Mouse (Mus musculus) liver, embryonic 14.5 days (tissue): ENCODE data around the gene Tmem9. TPM values are rescaled to one million over a fixed set of nuclear protein-coding genes. Genes with fewer than 3 reads are reported as not detected.

Experiments
- ATAC-seq: fragments of 200-750 bp; cut with Nextera tagmentation; 2 replicates; pipeline ENCODE4 v1.8.0; 2017; ENCODE audit warnings: moderate number of reproducible peaks, mild to moderate bottlenecking, moderate library complexity; ENCODE audit not compliant: insufficient read depth
- DNase-seq, 3 experiments: peaks; one replicate each; pipeline ENCODE4 v3.0.0-alpha.2; 2012 to 2013; ENCODE audit warnings: low read depth in 3 of 3, low spot score in 3 of 3
- H3K27ac ChIP-seq: fragments of 300-500 bp; sonication (generic); 2 replicates; pipeline ENCODE4 v1.5.1; 2014; ENCODE audit warnings: moderate library complexity, mild to moderate bottlenecking, control low read depth, inconsistent platforms
- H3K27me3 ChIP-seq: fragments of 300-500 bp; sonication (generic); 2 replicates; pipeline ENCODE4 v1.6.1; 2014; ENCODE audit warnings: mild to moderate bottlenecking, low read length, moderate library complexity; ENCODE audit not compliant: control insufficient read depth, insufficient read depth
- H3K36me3 ChIP-seq: fragments of 300-500 bp; sonication (generic); replicated peaks from 2 replicates; pipeline ENCODE4 v1.6.1; 2014; ENCODE audit warnings: low read depth; ENCODE audit not compliant: control insufficient read depth, insufficient read depth
- H3K4me1 ChIP-seq, 2 experiments: fragments of 200-500 bp in 1 of 2; fragments of 300-500 bp in 1 of 2; sonication (generic) in 1 of 2; replicated peaks; 2 replicates each; pipeline ENCODE4 v1.6.1; 2012 to 2014; ENCODE audit warnings: antibody characterized with exemption in 1 of 2, inconsistent platforms in 1 of 2, low read length in 1 of 2; ENCODE audit not compliant: control insufficient read depth in 2 of 2, insufficient read depth in 2 of 2
- H3K4me2 ChIP-seq: fragments of 300-500 bp; sonication (generic); 2 replicates; pipeline ENCODE4 v1.6.1; 2014; ENCODE audit warnings: low read depth, mild to moderate bottlenecking, control low read depth, moderate library complexity
- H3K4me3 ChIP-seq, 2 experiments: fragments of 200-500 bp in 1 of 2; fragments of 300-500 bp in 1 of 2; sonication (generic) in 1 of 2; 2 replicates each; pipeline ENCODE4 v1.5.1; 2012 to 2014; ENCODE audit warnings: low read depth in 2 of 2, low read length in 2 of 2, mild to moderate bottlenecking in 2 of 2, control low read depth in 1 of 2, inconsistent platforms in 1 of 2, moderate library complexity in 1 of 2; ENCODE audit not compliant: insufficient read depth in 1 of 2
- H3K9ac ChIP-seq: fragments of 300-500 bp; sonication (generic); replicated peaks from 2 replicates; pipeline ENCODE4 v1.6.1; 2014; ENCODE audit warnings: mild to moderate bottlenecking, control low read depth, moderate library complexity
- H3K9me3 ChIP-seq: fragments of 300-500 bp; sonication (generic); 2 replicates; pipeline ENCODE4 v1.6.1; 2016; ENCODE audit warnings: low read length, mixed read lengths; ENCODE audit not compliant: control insufficient read depth
- CTCF ChIP-seq: IDR thresholded peaks from 2 replicates; pipeline ENCODE4 v1.5.1; 2016; ENCODE audit warnings: antibody characterized with exemption, low read depth, control low read depth
- EP300 ChIP-seq: IDR thresholded peaks from 2 replicates; pipeline ENCODE4 v1.6.1; 2016; ENCODE audit warnings: antibody characterized with exemption, low read depth
- WGBS: fragments of 180-500 bp; shearing (Covaris S2); extraction: QIAGEN DNeasy Blood & Tissue Kit; methylation state at CpG from one replicate; pipeline ENCODE4 v1.1.7; 2014; ENCODE audit not compliant: insufficient replicate concordance; 5-methylcytosine and 5-hydroxymethylcytosine counted together
- polyA plus RNA-seq, 2 experiments: library from polyadenylated mRNA; depleted of rRNA in 1 of 2; stranded (reverse) in 1 of 2; unstranded in 1 of 2; fragments of >200 nt; fragmentation: Nextera tagmentation in 1 of 2; extraction: Ambion mirVana in 1 of 2; gene quantifications; 2 replicates each; pipeline versions ENCODE4 v1.2.1 to v1.2.3; 2012 to 2014

Tmem9 gene
- polyA plus RNA-seq, 2 experiments, result 44.2 to 44.4 TPM

DNA sequence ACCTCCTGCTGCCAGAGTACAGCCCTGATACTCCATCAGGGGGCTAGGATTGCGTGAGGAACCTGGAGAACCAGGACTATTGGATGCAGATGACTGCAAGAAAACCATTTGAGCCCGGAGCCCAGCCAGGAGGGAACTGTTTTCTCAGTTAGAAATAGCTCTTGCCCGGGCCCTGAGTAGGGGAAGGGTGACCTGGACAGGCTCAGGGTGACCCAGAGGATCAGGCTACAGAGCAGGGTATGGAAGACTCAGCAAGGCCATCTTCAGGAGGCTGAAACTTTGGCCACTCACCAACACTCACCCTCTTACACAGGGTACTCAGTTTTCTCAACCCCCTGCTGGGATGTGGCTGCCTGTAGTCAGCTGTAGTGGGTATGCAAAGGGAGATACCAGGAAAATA is 59.6 kb downstream of the Tmem9 start:
- H3K4me3 ChIP-seq, result no peak overlapping the region
- no peak overlapping the region for H3K4me2 ChIP-seq
- H3K27ac ChIP-seq, result no peak overlapping the region
- ATAC-seq, result no peak
- TF ChIP-seq CTCF, result no peak
- TF ChIP-seq EP300, result no peak
- H3K27me3 ChIP-seq, result no peaks in the 10 kb centered on the region; the same call in 1 of the 2 replicates
- DNase-seq, result no peak
- WGBS, result 44% methylated on average over 3 of the region's 3 CpGs
- no peaks in the 10 kb centered on the region for H3K36me3 ChIP-seq
- no peak overlapping the region for H3K9ac ChIP-seq
- no peaks in the 10 kb centered on the region for H3K4me1 ChIP-seq
- H3K9me3 ChIP-seq, result no peaks in the 10 kb centered on the region

DNA sequence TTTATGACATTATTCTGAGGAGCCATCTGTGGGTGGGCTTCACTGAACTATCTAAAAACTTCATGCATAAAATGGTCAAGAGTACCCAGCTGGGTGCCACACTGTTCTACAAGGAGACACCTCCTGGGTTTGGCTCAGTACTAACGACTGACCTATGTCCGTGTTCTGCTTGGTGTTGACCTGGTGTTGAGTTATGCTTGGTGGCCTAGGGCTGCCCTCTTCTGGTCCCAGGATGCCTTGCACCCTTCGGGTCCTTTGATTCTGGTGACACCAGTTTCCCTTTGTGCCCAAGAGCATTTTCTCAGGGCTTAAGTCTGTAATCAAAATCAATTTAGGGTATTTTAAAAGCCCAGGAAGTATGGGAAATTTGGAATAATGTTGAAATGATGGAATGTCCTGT is 68.1 kb downstream of the Tmem9 start:
- no peak for ATAC-seq
- Histone ChIP-seq H3K9me3 (no peaks in the 10 kb centered on the region), H3K4me1 (no peaks in the 10 kb centered on the region), H3K36me3 (no peaks in the 10 kb centered on the region), H3K4me3 (no peak overlapping the region), H3K4me2 (no peak overlapping the region), H3K27me3 (no peaks in the 10 kb centered on the region; the same call in 1 of the 2 replicates), H3K9ac (no peak overlapping the region), H3K27ac (no peak overlapping the region)
- 4% methylated on average over 3 of the region's 3 CpGs for WGBS
- no peak for DNase-seq
- no peak for TF ChIP-seq EP300
- TF ChIP-seq CTCF, result peak; percentile 86

DNA sequence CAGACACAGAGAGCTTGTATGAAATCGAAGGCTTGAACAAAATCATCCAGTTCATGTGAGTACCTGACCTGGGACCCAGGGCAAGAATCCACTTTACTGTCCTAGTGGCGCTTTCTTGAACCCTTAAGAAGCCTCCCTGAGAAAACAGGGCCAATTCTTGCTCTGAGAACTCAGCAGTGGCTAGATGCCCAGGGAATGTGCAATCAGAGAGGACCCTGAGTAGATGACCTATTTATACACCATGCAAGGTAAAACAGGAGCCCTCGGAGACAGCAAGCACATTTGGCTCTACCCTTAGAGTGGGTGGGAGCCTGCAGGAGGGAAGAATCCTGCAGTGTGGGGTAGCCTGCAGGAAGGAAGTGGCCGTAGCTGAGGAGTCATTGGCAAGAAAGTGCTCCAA is 69.7 kb downstream of the Tmem9 start:
- TF ChIP-seq CTCF (no peak), EP300 (no peak)
- no peak for DNase-seq

DNA sequence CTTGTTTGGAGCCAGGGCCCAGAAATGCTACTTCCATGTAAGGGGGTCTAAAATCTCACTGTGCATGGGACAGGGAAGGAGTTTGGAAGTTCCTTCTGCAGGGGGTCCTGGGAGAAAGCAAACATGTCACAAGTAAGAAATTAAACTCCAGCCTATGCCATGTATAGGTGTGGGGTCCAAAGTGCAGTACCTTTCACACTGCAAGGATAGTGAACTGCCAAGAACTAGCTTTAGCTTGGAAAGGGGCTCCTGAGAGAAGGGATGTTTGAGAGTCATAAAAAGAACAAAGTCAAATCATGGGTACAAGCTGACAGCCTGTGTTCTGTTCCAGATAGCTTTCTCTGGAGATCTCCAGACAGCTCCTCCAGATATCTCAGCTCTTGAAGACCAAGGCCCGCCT is 73.2 kb downstream of the Tmem9 start:
- DNase-seq (no peak), ATAC-seq (no peak)
- H3K36me3 ChIP-seq, result no peaks in the 10 kb centered on the region
- no peak overlapping the region for H3K4me2 ChIP-seq
- WGBS, result 62% methylated on average over 1 of the region's 1 CpGs
- H3K4me3 ChIP-seq, result no peak overlapping the region
- TF ChIP-seq EP300 (no peak), CTCF (no peak)
- peaks cover 0 to 5% of the 10 kb centered on the region in 2 experiments; a peak in 2 of 4 replicates for H3K4me1 ChIP-seq
- H3K9me3 ChIP-seq, result no peaks in the 10 kb centered on the region
- no peak overlapping the region for H3K9ac ChIP-seq
- no peak overlapping the region for H3K27ac ChIP-seq
- no peaks in the 10 kb centered on the region; the same call in 1 of the 2 replicates for H3K27me3 ChIP-seq

More for the DNA sequence above, 69.7 kb downstream of the Tmem9 start:
- Histone ChIP-seq H3K36me3 (no peaks in the 10 kb centered on the region), H3K27me3 (no peaks in the 10 kb centered on the region; the same call in 1 of the 2 replicates), H3K4me1 (no peaks in the 10 kb centered on the region), H3K4me3 (no peak overlapping the region), H3K27ac (no peak overlapping the region), H3K4me2 (no peak overlapping the region), H3K9me3 (no peaks in the 10 kb centered on the region), H3K9ac (no peak overlapping the region)
- ATAC-seq, result no peak
- 42% methylated on average over 4 of the region's 4 CpGs for WGBS

Other genes with a start within 250 kb of the Tmem9 start
- gene Phlda3, start 242.0 kb upstream of the Tmem9 start, polyA plus RNA-seq (2012; rRNA removed), result 3.2 TPM in 2 replicates
- gene Phlda3, start 242.0 kb upstream of the Tmem9 start, polyA plus RNA-seq (2014; fragmentation: Nextera tagmentation; extraction: Ambion mirVana), result 4.5 and 5.2 TPM in 2 replicates
- 0.95 and 1.3 TPM in 2 replicates for gene Tnni1, start 228.7 kb upstream of the Tmem9 start, polyA plus RNA-seq (2012; rRNA removed)
- 1.5 and 1.7 TPM in 2 replicates for gene Tnni1, start 228.7 kb upstream of the Tmem9 start, polyA plus RNA-seq (2014; fragmentation: Nextera tagmentation; extraction: Ambion mirVana)
- gene Lad1, start 189.6 kb upstream of the Tmem9 start, polyA plus RNA-seq (2012; rRNA removed), result 0.12 and 0.30 TPM in 2 replicates
- gene Lad1, start 189.6 kb upstream of the Tmem9 start, polyA plus RNA-seq (2014; fragmentation: Nextera tagmentation; extraction: Ambion mirVana), result 0.13 and 0.14 TPM in 2 replicates
- gene Tnnt2, start 171.8 kb upstream of the Tmem9 start, polyA plus RNA-seq (2012; rRNA removed), result 0.16 and 0.68 TPM in 2 replicates
- 0.19 and 0.39 TPM in 2 replicates for gene Tnnt2, start 171.8 kb upstream of the Tmem9 start, polyA plus RNA-seq (2014; fragmentation: Nextera tagmentation; extraction: Ambion mirVana)
- gene Pkp1, start 88.9 kb upstream of the Tmem9 start, polyA plus RNA-seq (2012; rRNA removed), result 0.01 and 0.02 TPM in 2 replicates
- not detected in 2 replicates for gene Pkp1, start 88.9 kb upstream of the Tmem9 start, polyA plus RNA-seq (2014; fragmentation: Nextera tagmentation; extraction: Ambion mirVana)
- not detected in 2 replicates for gene Igfn1, start 1.8 kb upstream of the Tmem9 start, polyA plus RNA-seq (2012; rRNA removed)
- gene Igfn1, start 1.8 kb upstream of the Tmem9 start, polyA plus RNA-seq (2014; fragmentation: Nextera tagmentation; extraction: Ambion mirVana), result not detected in 2 replicates
- gene Ascl5, start 42.7 kb downstream of the Tmem9 start, polyA plus RNA-seq (2012; rRNA removed), result not detected in 2 replicates
- gene Ascl5, start 42.7 kb downstream of the Tmem9 start, polyA plus RNA-seq (2014; fragmentation: Nextera tagmentation; extraction: Ambion mirVana), result not detected in 2 replicates
- 0.02 TPM in 1 of 2 replicates, not detected in the other for gene Cacna1s, start 44.6 kb downstream of the Tmem9 start, polyA plus RNA-seq (2012; rRNA removed)
- not detected in 2 replicates for gene Cacna1s, start 44.6 kb downstream of the Tmem9 start, polyA plus RNA-seq (2014; fragmentation: Nextera tagmentation; extraction: Ambion mirVana)
- 1.8 and 2.2 TPM in 2 replicates for gene Kif21b, start 123.2 kb downstream of the Tmem9 start, polyA plus RNA-seq (2012; rRNA removed)
- gene Kif21b, start 123.2 kb downstream of the Tmem9 start, polyA plus RNA-seq (2014; fragmentation: Nextera tagmentation; extraction: Ambion mirVana), result 1.0 and 1.2 TPM in 2 replicates
- gene Mroh3, start 204.7 kb downstream of the Tmem9 start, polyA plus RNA-seq (2012; rRNA removed), result 0.05 TPM in 1 of 2 replicates, not detected in the other
- 0.15 and 0.23 TPM in 2 replicates for gene Mroh3, start 204.7 kb downstream of the Tmem9 start, polyA plus RNA-seq (2014; fragmentation: Nextera tagmentation; extraction: Ambion mirVana)
- 0.16 and 0.28 TPM in 2 replicates for gene Inava, start 226.1 kb downstream of the Tmem9 start, polyA plus RNA-seq (2012; rRNA removed)
- 0.13 and 0.36 TPM in 2 replicates for gene Inava, start 226.1 kb downstream of the Tmem9 start, polyA plus RNA-seq (2014; fragmentation: Nextera tagmentation; extraction: Ambion mirVana)